Comparison of ENCODE assay signal across 22 mouse cellular contexts in the genomic region with DNA sequence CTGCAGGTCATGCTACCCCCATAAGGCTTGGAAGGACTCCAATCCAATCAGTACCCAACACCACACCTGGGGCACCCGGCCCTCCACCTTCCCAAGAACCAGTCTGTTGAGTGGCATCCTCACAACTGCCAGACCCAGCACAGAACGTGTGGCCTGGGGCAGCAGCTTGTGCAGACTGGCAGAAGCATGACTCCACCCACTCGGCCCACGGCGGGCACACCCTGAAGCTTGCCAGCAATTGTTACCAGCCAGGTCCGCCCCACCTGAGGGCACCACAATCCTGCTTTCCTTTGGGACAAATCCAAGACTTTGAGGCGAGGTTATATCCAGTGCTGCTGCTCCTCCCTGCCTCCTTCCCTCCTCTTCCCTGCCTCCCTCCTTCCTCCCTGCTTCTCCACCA. TPM values are rescaled to one million over a fixed set of nuclear protein-coding genes. Genes with fewer than 3 reads are reported as not detected.
DNase-seq lines count a peak whose midpoint lies in the region; ATAC-seq and TF ChIP-seq lines count a peak whose summit lies in the region.
"Had no signal": no experiment of that assay in that cellular context is flagged by ENCODE, and none has a peak within 500 bp of the region (broad histone marks: within the 10 kb centered on the region; RNA-seq: fewer than 3 reads in every experiment).

No protein-coding gene starts in this region.

- 74% methylated on average over 7 of the region's 7 CpGs for WGBS in hindbrain, embryonic 13.5 days
- 47% methylated on average over 7 of the region's 7 CpGs for whole genome bisulfite sequencing in hindbrain, postnatal 0 days
- 49% methylated on average over 7 of the region's 7 CpGs for WGBS in forebrain, embryonic 16.5 days
- WGBS in hindbrain, embryonic 11.5 days = 92% methylated on average over 7 of the region's 7 CpGs

- H3K4me2 ChIP-seq in hindbrain, embryonic 13.5 days = no peak overlapping the region
- no peak overlapping the region for H3K4me2 ChIP-seq in hindbrain, postnatal 0 days (ENCODE audit: low read depth, low read length)
- no peak overlapping the region for H3K4me2 ChIP-seq in forebrain, embryonic 16.5 days (ENCODE audit: low read length)
- H3K4me2 ChIP-seq in hindbrain, embryonic 11.5 days (replicated peaks; ENCODE audit: low read depth, low read length) = no peak overlapping the region
- H3K4me2 ChIP-seq: embryonic facial prominence, embryonic 12.5 days; hindbrain, embryonic 14.5 days; liver, embryonic 15.5 days; midbrain, embryonic 12.5 days; neural tube, embryonic 12.5 days had no signal

- TF ChIP-seq CTCF in hindbrain, postnatal 0 days (IDR thresholded peaks at IDR 0.05; ENCODE audit: low read depth) = no peak

- no peak for DNase-seq in hindbrain, postnatal 0 days (ENCODE audit: low spot score)
- DNase-seq in urinary bladder, postnatal 14 days (ENCODE audit: low spot score) = peak; percentile 59
- DNase-seq in urinary bladder, postnatal 25 days (ENCODE audit: low spot score) = no peak
- no peak for DNase-seq in adrenal gland, postnatal 10 days
- DNase-seq in hindbrain, embryonic 11.5 days (ENCODE audit: low spot score) = no peak
- DNase-seq: kidney, adult 9 months; left cerebral cortex, postnatal 4 days; lung, postnatal 36 days; spleen, adult 18-20 months had no signal

- no peak overlapping the region for H3K9ac ChIP-seq in hindbrain, embryonic 13.5 days
- H3K9ac ChIP-seq in hindbrain, postnatal 0 days (replicated peaks; ENCODE audit: low read length) = no peak overlapping the region
- H3K9ac ChIP-seq in forebrain, embryonic 16.5 days (replicated peaks; ENCODE audit: low read depth, low read length) = peak overlapping the region; percentile 35; the same call in 1 of the 2 replicates
- no peak overlapping the region for H3K9ac ChIP-seq in hindbrain, embryonic 11.5 days (ENCODE audit: low read depth, low read length)
- H3K9ac ChIP-seq: embryonic facial prominence, embryonic 12.5 days; hindbrain, embryonic 14.5 days; liver, embryonic 15.5 days; midbrain, embryonic 12.5 days had no signal

- H3K9me3 ChIP-seq in hindbrain, embryonic 13.5 days = no peaks in the 10 kb centered on the region
- H3K9me3 ChIP-seq in hindbrain, postnatal 0 days (ENCODE audit: low read length) = no peaks in the 10 kb centered on the region
- no peaks in the 10 kb centered on the region for H3K9me3 ChIP-seq in forebrain, embryonic 16.5 days (ENCODE audit: control insufficient read depth, low read length)
- H3K9me3 ChIP-seq in hindbrain, embryonic 11.5 days (ENCODE audit: control insufficient read depth, low read length) = no peaks in the 10 kb centered on the region
- H3K9me3 ChIP-seq: embryonic facial prominence, embryonic 12.5 days; liver, embryonic 15.5 days; midbrain, embryonic 12.5 days; neural tube, embryonic 12.5 days had no signal

- peaks cover 8% of the 10 kb centered on the region; the same call in 1 of the 2 replicates for H3K36me3 ChIP-seq in hindbrain, embryonic 13.5 days
- no peaks in the 10 kb centered on the region for H3K36me3 ChIP-seq in hindbrain, postnatal 0 days (ENCODE audit: insufficient read depth, low read length)
- no peaks in the 10 kb centered on the region; the same call in 1 of the 2 replicates for H3K36me3 ChIP-seq in forebrain, embryonic 16.5 days (ENCODE audit: control insufficient read depth, insufficient read depth)
- H3K36me3 ChIP-seq in hindbrain, embryonic 11.5 days (ENCODE audit: control insufficient read depth, insufficient read depth, low read length) = no peaks in the 10 kb centered on the region
- H3K36me3 ChIP-seq: liver, embryonic 15.5 days had no signal

- H3K27ac ChIP-seq in hindbrain, embryonic 13.5 days = peak overlapping the region; percentile 50; the same call in 1 of the 2 replicates
- no peak overlapping the region for H3K27ac ChIP-seq in hindbrain, postnatal 0 days
- H3K27ac ChIP-seq in forebrain, embryonic 16.5 days (ENCODE audit: low read length) = peak overlapping the region; percentile 41
- no peak overlapping the region for H3K27ac ChIP-seq in hindbrain, embryonic 11.5 days (ENCODE audit: low read depth, low read length)
- H3K27ac ChIP-seq: hindbrain, embryonic 14.5 days; liver, embryonic 15.5 days; midbrain, embryonic 12.5 days; neural tube, embryonic 12.5 days had no signal

- no peak for ATAC-seq in hindbrain, embryonic 13.5 days (ENCODE audit: low FRiP score)
- ATAC-seq in hindbrain, postnatal 0 days = no peak
- ATAC-seq in forebrain, embryonic 16.5 days = no peak
- ATAC-seq in hindbrain, embryonic 11.5 days (ENCODE audit: low FRiP score) = no peak
- ATAC-seq: activated CD4-positive, CD25-positive, alpha-beta regulatory T cell, adult 4 months had no signal

- H3K4me3 ChIP-seq in hindbrain, embryonic 13.5 days = no peak overlapping the region
- no peak overlapping the region for H3K4me3 ChIP-seq in hindbrain, postnatal 0 days (ENCODE audit: low read length)
- no peak overlapping the region for H3K4me3 ChIP-seq in forebrain, embryonic 16.5 days (replicated peaks; ENCODE audit: low read length)
- H3K4me3 ChIP-seq in hindbrain, embryonic 11.5 days (ENCODE audit: low read depth, low read length) = no peak overlapping the region
- H3K4me3 ChIP-seq: embryonic facial prominence, embryonic 12.5 days; liver, embryonic 15.5 days; midbrain, embryonic 12.5 days; neural tube, embryonic 12.5 days had no signal

- peaks cover 99% of the 10 kb centered on the region for H3K4me1 ChIP-seq in hindbrain, embryonic 13.5 days (replicated peaks)
- H3K4me1 ChIP-seq in hindbrain, postnatal 0 days (ENCODE audit: insufficient read depth, low read length) = peaks cover 46% of the 10 kb centered on the region
- H3K4me1 ChIP-seq in forebrain, embryonic 16.5 days (replicated peaks; ENCODE audit: control insufficient read depth, insufficient read depth, low read length) = peaks cover 92% of the 10 kb centered on the region
- H3K4me1 ChIP-seq in hindbrain, embryonic 11.5 days (replicated peaks; ENCODE audit: control insufficient read depth, insufficient read depth, low read length) = peaks cover 32% of the 10 kb centered on the region

- no peaks in the 10 kb centered on the region for H3K27me3 ChIP-seq in hindbrain, embryonic 13.5 days
- no peaks in the 10 kb centered on the region for H3K27me3 ChIP-seq in hindbrain, postnatal 0 days (ENCODE audit: insufficient read depth, low read length)
- H3K27me3 ChIP-seq in forebrain, embryonic 16.5 days (replicated peaks; ENCODE audit: control insufficient read depth, insufficient read depth, low read length) = no peaks in the 10 kb centered on the region
- no peaks in the 10 kb centered on the region for H3K27me3 ChIP-seq in hindbrain, embryonic 11.5 days (ENCODE audit: control insufficient read depth, insufficient read depth, low read length)
- H3K27me3 ChIP-seq: embryonic facial prominence, embryonic 12.5 days; midbrain, embryonic 12.5 days; neural tube, embryonic 12.5 days had no signal

RNA-seq across cellular contexts. Expression of a gene that starts 11.5 kb away (rescaled TPM):
- 273 TPM in 2 replicates for polyA plus RNA-seq in hindbrain, embryonic 13.5 days (2015; fragmentation: Nextera tagmentation; extraction: Ambion mirVana)
- total RNA-seq in hindbrain, postnatal 0 days (2014; rRNA removed) = 869 and 913 TPM in 2 replicates
- polyA plus RNA-seq in hindbrain, postnatal 0 days (2015; fragmentation: Nextera tagmentation; extraction: Ambion mirVana) = 196 and 198 TPM in 2 replicates
- polyA plus RNA-seq in forebrain, embryonic 16.5 days (2015; fragmentation: Nextera tagmentation; extraction: Ambion mirVana) = 359 and 391 TPM in 2 replicates
- 100 to 1,000 TPM in 1 of 2 experiments, 10 to 100 TPM in 1; 77.1 to 106 TPM for total RNA-seq in adrenal gland, postnatal 10 days (2021)
- 142 and 156 TPM in 2 replicates for polyA plus RNA-seq in hindbrain, embryonic 11.5 days (2014; fragmentation: Nextera tagmentation; extraction: Ambion mirVana)

RNA-seq across cellular contexts. Expression of a gene that starts 47.4 kb away (rescaled TPM):
- polyA plus RNA-seq in hindbrain, embryonic 13.5 days (2015; fragmentation: Nextera tagmentation; extraction: Ambion mirVana) = not detected in 2 replicates
- total RNA-seq in hindbrain, postnatal 0 days (2014; rRNA removed) = not detected in 2 replicates
- not detected in 2 replicates for polyA plus RNA-seq in hindbrain, postnatal 0 days (2015; fragmentation: Nextera tagmentation; extraction: Ambion mirVana)
- 0.21 TPM in 1 of 2 replicates, not detected in the other for polyA plus RNA-seq in forebrain, embryonic 16.5 days (2015; fragmentation: Nextera tagmentation; extraction: Ambion mirVana)
- total RNA-seq in adrenal gland, postnatal 10 days (2021) = not detected
- not detected in 2 replicates for polyA plus RNA-seq in hindbrain, embryonic 11.5 days (2014; fragmentation: Nextera tagmentation; extraction: Ambion mirVana)
- total RNA-seq: CH12.LX; gastrocnemius, postnatal 4 days; layer of hippocampus, postnatal 14 days; left cerebral cortex, postnatal 4 days had no signal
- polyA plus RNA-seq: activated CD4-positive, CD25-positive, alpha-beta regulatory T cell, adult 4 months; embryonic facial prominence, embryonic 12.5 days; heart, embryonic 14.5 days; hindbrain, embryonic 14.5 days; liver, embryonic 15.5 days; midbrain, embryonic 12.5 days; neural tube, embryonic 12.5 days; urinary bladder, adult 2 months had no signal

Comparison
In these comparisons a context has a peak if more than half of its experiments do, and no peak if none do; other contexts are left out.
1. H3K27ac ChIP-seq: peak in hindbrain, embryonic 13.5 days (single experiment) and forebrain, embryonic 16.5 days (single experiment); none in hindbrain, postnatal 0 days (single experiment) and hindbrain, embryonic 11.5 days (single experiment).